Mouse (Mus musculus) hindbrain, postnatal 0 days (tissue): ENCODE measurements around the gene Nr4a3. TPM values are rescaled to one million over a fixed set of nuclear protein-coding genes. Genes with fewer than 3 reads are reported as not detected.

Source experiments
- ATAC-seq: fragments of 200-750 bp; cut with Nextera tagmentation; 2 replicates; pipeline ENCODE4 v1.8.0; 2017; ENCODE audit warnings: mild to moderate bottlenecking, moderate TSS enrichment, moderate library complexity
- DNase-seq: peaks from one replicate; pipeline ENCODE4 v3.0.0-alpha.2; 2015; ENCODE audit warnings: low spot score
- H3K27ac ChIP-seq: fragments of 300-500 bp; sonication (generic); 2 replicates; pipeline ENCODE4 v1.5.1; 2014; ENCODE audit warnings: mild to moderate bottlenecking
- H3K27me3 ChIP-seq: fragments of 300-500 bp; sonication (generic); 2 replicates; pipeline ENCODE4 v1.6.1; 2014; ENCODE audit warnings: low read length, mixed read lengths; ENCODE audit not compliant: insufficient read depth
- H3K36me3 ChIP-seq: fragments of 300-500 bp; sonication (generic); 2 replicates; pipeline ENCODE4 v1.6.1; 2014; ENCODE audit warnings: low read length, mixed read lengths; ENCODE audit not compliant: insufficient read depth
- H3K4me1 ChIP-seq: fragments of 300-500 bp; sonication (generic); 2 replicates; pipeline ENCODE4 v1.6.1; 2014; ENCODE audit warnings: antibody characterized with exemption, low read length, mixed read lengths; ENCODE audit not compliant: insufficient read depth
- H3K4me2 ChIP-seq: fragments of 300-500 bp; sonication (generic); 2 replicates; pipeline ENCODE4 v1.6.1; 2014; ENCODE audit warnings: low read depth, mild to moderate bottlenecking, low read length, moderate library complexity, mixed read lengths
- H3K4me3 ChIP-seq: fragments of 300-500 bp; sonication (generic); 2 replicates; pipeline ENCODE4 v1.5.1; 2014; ENCODE audit warnings: low read length
- H3K9ac ChIP-seq: fragments of 300-500 bp; sonication (generic); replicated peaks from 2 replicates; pipeline ENCODE4 v1.6.1; 2014; ENCODE audit warnings: mild to moderate bottlenecking, low read length, moderate library complexity, mixed read lengths
- H3K9me3 ChIP-seq: fragments of 300-500 bp; sonication (generic); 2 replicates; pipeline ENCODE4 v1.6.1; 2016; ENCODE audit warnings: low read length, mixed read lengths
- CTCF ChIP-seq: IDR thresholded peaks from 2 replicates; pipeline ENCODE4 v1.5.1; 2016; ENCODE audit warnings: antibody characterized with exemption, control low read depth, low read depth
- WGBS: fragments of 180-500 bp; shearing (Covaris S2); extraction: QIAGEN DNeasy Blood & Tissue Kit; methylation state at CpG from one replicate; pipeline ENCODE4 v1.1.7; 2014; 5-methylcytosine and 5-hydroxymethylcytosine counted together
- polyA plus RNA-seq: library from polyadenylated mRNA; unstranded; fragments of >200 nt; fragmentation: Nextera tagmentation; extraction: Ambion mirVana; gene quantifications from 2 replicates; pipeline ENCODE4 v1.2.1, GENCODE M21; 2015
- total RNA-seq: library from RNA; depleted of rRNA; stranded (reverse); fragments of >200 nt; gene quantifications from 2 replicates; pipeline ENCODE4 v1.2.3, GENCODE M21; 2014

The Nr4a3 gene
- total and polyA plus RNA-seq, 2 experiments from 2014 or later = 1.8 to 2.1 TPM

DNA sequence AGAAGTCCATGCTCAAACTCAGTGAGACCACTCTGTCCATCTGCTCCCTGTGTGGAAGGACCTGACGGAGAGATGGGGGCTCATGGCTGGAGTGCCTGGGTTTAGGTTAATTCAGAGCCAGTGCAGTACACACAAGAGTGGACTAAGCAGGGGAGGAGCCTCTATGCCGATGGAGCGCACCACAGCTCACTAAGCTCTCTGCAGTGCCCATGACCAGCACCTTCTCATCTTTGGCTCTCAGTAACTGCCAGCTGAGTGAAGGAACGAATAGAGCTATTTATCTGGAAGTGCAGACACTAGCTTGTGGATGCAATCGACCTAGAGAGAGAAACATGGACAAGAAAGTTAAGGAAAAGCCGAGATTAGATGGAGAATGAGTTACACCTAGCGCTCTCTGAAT, 24.2 kb downstream of the Nr4a3 start:
- DNase-seq (no peak), ATAC-seq (no peak)
- no peak for TF ChIP-seq CTCF
- Histone ChIP-seq H3K4me1 (no peaks in the 10 kb centered on the region), H3K9ac (no peak overlapping the region), H3K27me3 (no peaks in the 10 kb centered on the region), H3K4me2 (no peak overlapping the region), H3K36me3 (no peaks in the 10 kb centered on the region), H3K27ac (no peak overlapping the region), H3K4me3 (no peak overlapping the region), H3K9me3 (no peaks in the 10 kb centered on the region)
- WGBS = 79% methylated on average over 7 of the region's 7 CpGs

- Histone ChIP-seq H3K36me3 (no peaks in the 10 kb centered on the region), H3K4me3 (no peak overlapping the region), H3K9ac (no peak overlapping the region), H3K27me3 (no peaks in the 10 kb centered on the region), H3K4me1 (no peaks in the 10 kb centered on the region), H3K9me3 (no peaks in the 10 kb centered on the region), H3K4me2 (no peak overlapping the region), H3K27ac (no peak overlapping the region)
- no peak for TF ChIP-seq CTCF
- 65% methylated on average over 3 of the region's 3 CpGs for WGBS
- no peak for ATAC-seq
- no peak for DNase-seq
Observed at GRCm38 (mm10) chr4:48072006-48072405, 27.1 kb downstream of the Nr4a3 start.

DNA sequence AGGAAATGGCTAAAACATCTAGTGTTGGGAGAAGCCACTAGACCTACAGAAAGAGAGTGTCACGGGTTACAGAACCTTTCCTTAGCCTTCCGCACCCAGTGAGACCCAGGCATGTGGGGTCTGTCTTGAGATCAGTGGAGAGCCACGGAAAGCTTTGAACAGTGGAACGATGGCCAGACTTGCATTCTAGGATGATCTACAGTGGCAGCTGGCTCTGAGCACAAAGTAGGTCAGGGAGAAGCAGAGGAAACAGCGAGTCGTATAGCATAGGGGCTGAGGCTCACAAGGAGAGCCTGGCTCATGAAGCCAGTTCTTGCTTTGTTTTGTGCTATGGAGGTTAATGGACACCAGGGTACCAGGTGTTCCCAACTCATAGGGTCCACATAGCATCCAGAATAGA, 28.4 kb downstream of the Nr4a3 start:
- no peak for TF ChIP-seq CTCF
- no peaks in the 10 kb centered on the region for H3K9me3 ChIP-seq
- ATAC-seq = no peak

DNA sequence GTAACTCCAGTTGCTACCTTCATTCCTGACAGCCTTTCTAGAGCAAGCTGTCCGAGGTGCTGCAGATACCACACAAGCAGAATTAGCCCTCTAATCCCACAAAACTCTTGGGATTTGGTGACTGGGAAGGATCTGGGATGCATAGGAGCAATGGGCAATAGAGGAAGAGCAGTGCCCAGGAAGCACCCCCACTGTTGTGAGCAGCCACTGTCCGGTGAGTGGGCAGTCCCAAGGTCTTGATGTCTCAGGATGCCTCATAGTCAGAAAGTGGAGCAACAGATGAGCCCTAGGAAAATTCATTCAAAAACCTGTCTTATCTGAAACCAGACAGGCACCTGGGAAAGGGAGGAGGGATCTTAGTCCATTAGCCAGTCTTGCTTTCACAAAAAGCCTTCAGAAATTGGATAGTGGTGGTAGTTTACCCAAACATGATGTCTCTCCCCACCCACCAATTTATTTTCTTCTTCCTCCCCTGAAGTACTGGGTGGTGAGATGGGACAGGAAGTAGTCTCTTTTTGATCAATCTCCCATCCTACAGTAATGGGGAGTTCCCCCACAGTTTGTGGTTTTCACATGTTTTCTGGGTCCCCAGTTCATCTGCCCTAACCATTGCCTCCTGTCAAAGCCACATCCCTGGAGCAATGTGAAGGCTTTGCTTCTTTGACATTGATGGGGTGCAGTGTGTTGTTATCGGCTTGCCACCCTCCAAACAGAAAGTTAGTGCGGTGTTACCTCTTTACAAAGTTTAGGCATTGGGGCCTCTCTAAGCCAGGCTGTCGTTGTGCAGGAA, 29.7 kb downstream of the Nr4a3 start:
- TF ChIP-seq CTCF = no peak

More for the DNA sequence above, 28.4 kb downstream of the Nr4a3 start:
- 93% methylated on average over 6 of the region's 6 CpGs for WGBS
- Histone ChIP-seq H3K36me3 (no peaks in the 10 kb centered on the region), H3K4me2 (no peak overlapping the region), H3K4me1 (no peaks in the 10 kb centered on the region), H3K27me3 (no peaks in the 10 kb centered on the region), H3K9ac (no peak overlapping the region), H3K27ac (no peak overlapping the region), H3K4me3 (no peak overlapping the region)
- no peak for DNase-seq

DNA sequence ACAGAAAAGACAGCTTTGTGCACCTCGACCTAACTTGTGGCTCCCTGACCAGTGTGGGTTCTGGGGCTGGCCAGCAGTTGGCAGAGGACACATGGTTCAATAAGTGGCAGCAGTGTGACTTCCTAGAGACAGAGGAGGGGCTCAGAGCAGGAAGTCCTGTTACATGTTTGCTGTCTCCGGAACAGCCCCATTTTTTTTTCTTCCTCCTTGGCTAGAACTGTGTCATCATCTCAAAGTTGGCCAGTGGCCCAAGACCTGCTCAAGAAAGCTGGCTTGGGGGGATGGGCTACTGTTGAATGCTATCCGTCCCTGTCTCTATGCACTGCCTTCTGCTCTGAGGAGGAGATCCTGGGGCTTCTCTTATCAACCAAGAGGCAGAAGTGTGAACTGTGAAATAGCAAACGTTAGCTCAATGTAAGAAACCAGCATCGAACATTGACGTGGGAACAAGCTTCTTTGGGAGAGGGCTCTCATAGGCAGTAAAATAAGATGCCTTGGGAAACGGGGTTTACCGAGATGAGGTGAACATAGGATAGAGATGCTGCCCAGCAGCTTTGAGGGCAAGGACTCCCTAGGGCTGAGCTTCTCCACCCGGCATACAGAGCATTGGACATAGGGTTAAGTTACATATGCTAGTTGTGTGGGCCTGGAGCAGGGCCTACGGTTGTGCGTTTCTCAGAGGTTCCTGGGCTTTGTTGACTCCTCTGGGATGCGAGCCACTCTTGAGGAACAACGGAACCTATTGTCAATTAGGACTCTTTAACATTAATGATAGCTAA, 31.9 kb downstream of the Nr4a3 start:
- Histone ChIP-seq H3K27ac (no peak overlapping the region), H3K4me3 (no peak overlapping the region), H3K36me3 (no peaks in the 10 kb centered on the region), H3K9me3 (no peaks in the 10 kb centered on the region), H3K4me2 (no peak overlapping the region), H3K27me3 (no peaks in the 10 kb centered on the region), H3K9ac (no peak overlapping the region), H3K4me1 (peaks cover 6% of the 10 kb centered on the region; the same call in 1 of the 2 replicates)
- no peak for TF ChIP-seq CTCF
- WGBS = 68% methylated on average over 13 of the region's 13 CpGs
- DNase-seq (peak; percentile 39), ATAC-seq (peak; percentile 53)

More for the DNA sequence above, 29.7 kb downstream of the Nr4a3 start:
- DNase-seq = no peak
- Histone ChIP-seq H3K4me3 (no peak overlapping the region), H3K27me3 (no peaks in the 10 kb centered on the region), H3K27ac (no peak overlapping the region), H3K4me1 (peaks cover 2% of the 10 kb centered on the region; the same call in 1 of the 2 replicates), H3K36me3 (no peaks in the 10 kb centered on the region), H3K9me3 (no peaks in the 10 kb centered on the region), H3K4me2 (no peak overlapping the region), H3K9ac (no peak overlapping the region)
- WGBS = 89% methylated on average over 5 of the region's 5 CpGs
- no peak for ATAC-seq

DNA sequence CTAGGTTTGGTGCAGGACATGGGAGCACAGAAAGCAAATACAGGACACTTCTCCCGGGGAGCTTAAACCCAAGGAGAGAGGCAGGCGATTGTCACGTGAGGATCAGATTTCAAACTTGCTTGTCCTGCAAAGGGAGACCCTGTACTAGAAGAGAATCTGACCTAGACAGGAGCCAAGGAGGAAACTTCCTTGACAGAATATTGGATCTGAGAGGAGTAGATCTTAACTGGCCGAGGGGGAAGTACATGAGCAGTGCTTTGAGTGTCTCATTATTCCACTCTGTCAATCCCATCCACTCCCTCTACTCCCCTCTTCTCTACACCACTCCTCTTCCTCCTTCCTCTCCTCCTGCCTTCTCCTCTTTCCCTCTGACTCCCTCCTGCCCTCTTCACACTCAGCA, 33.3 kb downstream of the Nr4a3 start:
- 37% methylated on average over 4 of the region's 4 CpGs for WGBS
- 0 out of 2 replicates have a peak, but pooled peaks have one; percentile 2 for ATAC-seq
- H3K27me3 ChIP-seq = no peaks in the 10 kb centered on the region

More for the DNA sequence above, 33.3 kb downstream of the Nr4a3 start:
- DNase-seq = no peak
- no peaks in the 10 kb centered on the region for H3K36me3 ChIP-seq
- H3K27ac ChIP-seq = no peak overlapping the region
- peaks cover 6% of the 10 kb centered on the region; the same call in 1 of the 2 replicates for H3K4me1 ChIP-seq
- H3K9me3 ChIP-seq = no peaks in the 10 kb centered on the region
- TF ChIP-seq CTCF = no peak
- no peak overlapping the region for H3K9ac ChIP-seq
- H3K4me3 ChIP-seq = no peak overlapping the region
- no peak overlapping the region for H3K4me2 ChIP-seq
